Comparison of ENCODE assay signal across 7 mouse cellular contexts in the genomic region with DNA sequence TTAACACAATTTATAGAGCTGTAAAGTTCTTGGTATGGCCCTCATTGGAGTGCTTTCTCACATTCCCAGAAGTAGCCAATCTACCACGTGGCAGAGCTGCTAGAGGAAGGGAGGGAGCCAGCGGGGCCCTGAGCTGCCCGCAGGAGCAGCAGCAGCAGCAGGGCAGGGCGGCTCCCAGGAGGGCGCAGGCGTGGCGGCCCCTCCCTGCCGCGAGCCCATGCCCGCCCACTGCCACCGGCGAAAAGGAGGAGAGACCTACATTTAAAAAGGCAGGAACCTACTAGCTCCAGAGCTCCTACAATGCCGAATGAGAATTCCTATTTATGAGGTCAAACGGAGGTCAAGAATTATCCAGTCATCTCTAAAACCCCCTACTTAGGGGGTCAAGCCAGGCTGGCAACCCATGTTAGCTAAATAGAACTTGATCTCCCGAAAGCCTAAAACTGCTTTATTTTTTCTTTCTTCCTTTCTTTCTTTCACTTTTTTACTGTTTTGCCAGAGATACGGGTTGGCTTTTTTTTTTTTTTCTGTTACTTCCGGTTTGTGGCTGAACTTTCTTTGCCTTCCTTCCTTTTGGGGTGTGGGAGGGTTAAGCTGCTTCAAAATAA.
DNase-seq lines count a peak whose midpoint lies in the region; ATAC-seq and TF ChIP-seq lines count a peak whose summit lies in the region.

No protein-coding gene starts in this region.

- H3K4me2 ChIP-seq in forebrain, embryonic 14.5 days (ENCODE audit: low read length), result peak overlapping the region; percentile 60
- H3K4me2 ChIP-seq in hindbrain, embryonic 11.5 days (replicated peaks; ENCODE audit: low read depth, low read length), result peak overlapping the region; percentile 52
- peak overlapping the region; percentile 46 for H3K4me2 ChIP-seq in limb, embryonic 15.5 days
- peak overlapping the region; percentile 71 for H3K4me2 ChIP-seq in midbrain, embryonic 15.5 days

- no peaks in the 10 kb centered on the region for H3K27me3 ChIP-seq in forebrain, embryonic 14.5 days (replicated peaks; ENCODE audit: control insufficient read depth, insufficient read depth, low read length)
- H3K27me3 ChIP-seq in hindbrain, embryonic 11.5 days (ENCODE audit: control insufficient read depth, insufficient read depth, low read length), result no peaks in the 10 kb centered on the region
- H3K27me3 ChIP-seq in limb, embryonic 15.5 days, result no peaks in the 10 kb centered on the region
- no peaks in the 10 kb centered on the region; the same call in 1 of the 2 replicates for H3K27me3 ChIP-seq in midbrain, embryonic 15.5 days (replicated peaks)
- no peaks in the 10 kb centered on the region for H3K27me3 ChIP-seq in testis, adult 2 months (ENCODE audit: control insufficient read depth, insufficient read depth, low read length)

- in situ Hi-C loops in ES-E14 (cut with MboI; ENCODE audit: low sequenced_read_pairs in 2 of 2, unreplicated experiment in 2 of 2), result loop anchor here in 1 of 2 experiments (10.0 kb wide), 1 partner anchor 309 kb away; no protein-coding TSS in a partner anchor

- TF ChIP-seq CTCF in testis, adult 2 months (IDR thresholded peaks at IDR 0.05; ENCODE audit: control insufficient read depth, insufficient read depth, insufficient replicate concordance, low read depth, low read length), result no peak

- H3K9me3 ChIP-seq in ES-E14 (ENCODE audit: control insufficient read depth, insufficient read depth, low read depth, low read length), result no peaks in the 10 kb centered on the region
- H3K9me3 ChIP-seq in forebrain, embryonic 14.5 days (replicated peaks; ENCODE audit: control insufficient read depth, low read length), result no peaks in the 10 kb centered on the region
- H3K9me3 ChIP-seq in hindbrain, embryonic 11.5 days (ENCODE audit: control insufficient read depth, low read length), result no peaks in the 10 kb centered on the region
- H3K9me3 ChIP-seq in limb, embryonic 15.5 days, result no peaks in the 10 kb centered on the region
- H3K9me3 ChIP-seq in midbrain, embryonic 15.5 days, result no peaks in the 10 kb centered on the region

- 1% methylated on average over 17 of the region's 17 CpGs for WGBS in forebrain, embryonic 14.5 days
- WGBS in hindbrain, embryonic 11.5 days, result under 1% methylated on average over 17 of the region's 17 CpGs
- 0% methylated on average over 17 of the region's 17 CpGs for WGBS in limb, embryonic 15.5 days
- WGBS in midbrain, embryonic 15.5 days, result 1% methylated on average over 17 of the region's 17 CpGs

- TF ChIP-seq POLR2A in testis, adult 2 months (IDR thresholded peaks at IDR 0.05; ENCODE audit: control insufficient read depth, low read depth, low read length), result no peak

- H3K9ac ChIP-seq in ES-E14 (ENCODE audit: insufficient read depth, low read depth, low read length, poor library complexity, severe bottlenecking), result no peak overlapping the region; the same call in 1 of the 2 replicates
- no peak overlapping the region; the same call in 1 of the 2 replicates for H3K9ac ChIP-seq in forebrain, embryonic 14.5 days (ENCODE audit: low read length)
- H3K9ac ChIP-seq in hindbrain, embryonic 11.5 days (ENCODE audit: low read depth, low read length), result no peak overlapping the region
- no peak overlapping the region for H3K9ac ChIP-seq in limb, embryonic 15.5 days
- H3K9ac ChIP-seq in midbrain, embryonic 15.5 days, result peak overlapping the region; percentile 14

- ATAC-seq in forebrain, embryonic 14.5 days, result peak; percentile 70
- ATAC-seq in hindbrain, embryonic 11.5 days (ENCODE audit: low FRiP score), result peak; percentile 64
- ATAC-seq in limb, embryonic 15.5 days (ENCODE audit: insufficient number of reproducible peaks, low FRiP score, low TSS enrichment, low read depth), result peak; percentile 82
- peak; percentile 57 for ATAC-seq in midbrain, embryonic 15.5 days (replicated peaks)

- peak overlapping the region; percentile 1 to 12; a peak in 3 of 4 replicates for H3K4me3 ChIP-seq in ES-E14 (ENCODE audit: insufficient read depth in 1 of 2, low read depth in 1 of 2, low read length in 2 of 2, poor library complexity in 1 of 2, severe bottlenecking in 1 of 2)
- peak overlapping the region; percentile 28 for H3K4me3 ChIP-seq in forebrain, embryonic 14.5 days (ENCODE audit: low read depth, low read length)
- peak overlapping the region; percentile 27 for H3K4me3 ChIP-seq in hindbrain, embryonic 11.5 days (ENCODE audit: low read depth, low read length)
- H3K4me3 ChIP-seq in limb, embryonic 15.5 days, result peak overlapping the region; percentile 27
- peak overlapping the region; percentile 37 for H3K4me3 ChIP-seq in midbrain, embryonic 15.5 days
- peak overlapping the region; percentile 11 for H3K4me3 ChIP-seq in testis, adult 2 months (ENCODE audit: control insufficient read depth, low read depth, low read length)

- H3K4me1 ChIP-seq in ES-E14 (ENCODE audit: control insufficient read depth in 2 of 2, insufficient read depth in 2 of 2, low read length in 2 of 2, poor library complexity in 1 of 2), result peaks cover 3 to 26% of the 10 kb centered on the region in 2 experiments; a peak in 3 of 4 replicates
- H3K4me1 ChIP-seq in forebrain, embryonic 14.5 days (ENCODE audit: control insufficient read depth, insufficient read depth, low read length), result peaks cover 13% of the 10 kb centered on the region
- H3K4me1 ChIP-seq in hindbrain, embryonic 11.5 days (replicated peaks; ENCODE audit: control insufficient read depth, insufficient read depth, low read length), result no peaks in the 10 kb centered on the region; the same call in 1 of the 2 replicates
- H3K4me1 ChIP-seq in limb, embryonic 15.5 days, result peaks cover 49% of the 10 kb centered on the region
- peaks cover 16% of the 10 kb centered on the region for H3K4me1 ChIP-seq in midbrain, embryonic 15.5 days
- H3K4me1 ChIP-seq in testis, adult 2 months (ENCODE audit: control insufficient read depth, insufficient read depth, low read length), result peaks cover 9% of the 10 kb centered on the region

- DNase-seq in ES-E14 (ENCODE audit: low read depth, low spot score), result no peak
- peak; percentile 87 for DNase-seq in adrenal gland, postnatal 14 days
- peak; percentile 39 for DNase-seq in forebrain, embryonic 14.5 days (ENCODE audit: low spot score)
- peak; percentile 68 for DNase-seq in hindbrain, embryonic 11.5 days (ENCODE audit: low spot score)

- no peaks in the 10 kb centered on the region for H3K36me3 ChIP-seq in ES-E14 (ENCODE audit: control insufficient read depth, insufficient read depth, low read length, poor library complexity, severe bottlenecking)
- no peaks in the 10 kb centered on the region for H3K36me3 ChIP-seq in forebrain, embryonic 14.5 days (ENCODE audit: control insufficient read depth, insufficient read depth, low read length)
- no peaks in the 10 kb centered on the region for H3K36me3 ChIP-seq in hindbrain, embryonic 11.5 days (ENCODE audit: control insufficient read depth, insufficient read depth, low read length)
- H3K36me3 ChIP-seq in limb, embryonic 15.5 days, result no peaks in the 10 kb centered on the region
- no peaks in the 10 kb centered on the region for H3K36me3 ChIP-seq in midbrain, embryonic 15.5 days (replicated peaks)
- no peaks in the 10 kb centered on the region for H3K36me3 ChIP-seq in testis, adult 2 months (ENCODE audit: control insufficient read depth, insufficient read depth, low read length)

- H3K27ac ChIP-seq in ES-E14 (ENCODE audit: insufficient read depth, low read depth, low read length, poor library complexity, severe bottlenecking), result peak overlapping the region; percentile 72; the same call in 1 of the 2 replicates
- no peak overlapping the region for H3K27ac ChIP-seq in forebrain, embryonic 14.5 days (ENCODE audit: low read depth, low read length)
- 0 out of 2 replicates have a peak overlapping the region, but pooled peaks have one; percentile 14 for H3K27ac ChIP-seq in hindbrain, embryonic 11.5 days (ENCODE audit: low read depth, low read length)
- peak overlapping the region; percentile 60 for H3K27ac ChIP-seq in limb, embryonic 15.5 days
- H3K27ac ChIP-seq in midbrain, embryonic 15.5 days, result no peak overlapping the region
- H3K27ac ChIP-seq in testis, adult 2 months (ENCODE audit: control insufficient read depth, insufficient read depth, low read depth, low read length), result no peak overlapping the region; the same call in 1 of the 2 replicates

TF ChIP-seq in ES-E14, 5 proteins besides CTCF, POLR2A, EP300 and RAD21:
- no peak for TF ChIP-seq CHD2 (IDR thresholded peaks at IDR 0.05; ENCODE audit: low read depth, low read length)
- TF ChIP-seq MAFK (IDR thresholded peaks at IDR 0.05; ENCODE audit: insufficient read depth, low read depth, low read length), result no peak
- no peak for TF ChIP-seq HCFC1 (IDR thresholded peaks at IDR 0.05; ENCODE audit: borderline replicate concordance, insufficient read depth, low read length)
- TF ChIP-seq ZNF384 (IDR thresholded peaks at IDR 0.05; ENCODE audit: low read depth, low read length), result peak; percentile 90

Comparison
In these comparisons a context has a peak if more than half of its experiments do, and no peak if none do; other contexts are left out.
1. H3K27ac ChIP-seq: peak in ES-E14 (single experiment), hindbrain, embryonic 11.5 days (single experiment) and limb, embryonic 15.5 days (single experiment); none in forebrain, embryonic 14.5 days (single experiment), midbrain, embryonic 15.5 days (single experiment) and testis, adult 2 months (single experiment).
2. Peak in every context shown above with its lines, with median percentiles within 50 percentile points of each other: H3K4me3 ChIP-seq, ATAC-seq and H3K4me2 ChIP-seq.